Mouse (Mus musculus) ES-CJ7 (cell line): ENCODE data around the gene Cd63.

Experiments
- DNase-seq: peaks from one replicate; pipeline ENCODE4 v3.0.0; 2011; ENCODE audit warnings: low read depth, low spot score

Cd63 gene

DNA sequence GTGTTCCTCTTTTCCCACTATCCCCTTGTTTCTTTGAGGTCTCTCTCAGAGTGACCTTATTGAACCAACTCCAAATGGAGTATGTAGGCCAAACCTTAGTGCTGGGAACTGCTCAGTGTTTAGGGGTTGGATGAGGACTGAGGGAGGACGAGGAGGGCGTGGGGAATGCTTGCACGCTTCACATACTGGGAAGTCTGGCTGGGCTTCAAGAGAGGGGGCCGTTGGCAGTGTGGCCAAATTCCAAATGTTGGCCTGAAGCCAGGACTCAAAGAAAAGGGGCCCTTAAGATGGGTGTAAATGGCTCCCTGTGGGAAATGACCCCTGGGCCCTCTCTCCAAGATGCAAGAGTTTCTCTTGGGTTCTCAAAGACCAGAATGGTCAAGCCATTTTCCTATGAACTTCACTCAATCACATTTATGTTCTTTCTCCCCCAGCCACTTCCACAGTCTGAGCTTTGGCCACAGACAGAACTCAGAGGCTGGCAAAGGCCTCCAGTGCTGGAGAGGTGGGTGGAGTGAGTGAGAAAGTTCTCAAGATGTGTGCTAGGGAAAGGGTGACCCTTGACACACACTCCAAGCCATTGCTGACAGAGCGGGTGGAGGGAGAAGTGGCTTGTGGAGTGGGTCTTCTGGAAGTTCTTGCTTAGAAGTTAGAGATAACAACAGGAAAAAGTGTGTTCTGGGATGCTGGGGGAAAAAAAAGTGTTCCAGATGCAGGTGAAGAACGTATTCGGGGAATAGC lies 29.0 kb downstream of the Cd63 start:
- DNase-seq = no peak

DNA sequence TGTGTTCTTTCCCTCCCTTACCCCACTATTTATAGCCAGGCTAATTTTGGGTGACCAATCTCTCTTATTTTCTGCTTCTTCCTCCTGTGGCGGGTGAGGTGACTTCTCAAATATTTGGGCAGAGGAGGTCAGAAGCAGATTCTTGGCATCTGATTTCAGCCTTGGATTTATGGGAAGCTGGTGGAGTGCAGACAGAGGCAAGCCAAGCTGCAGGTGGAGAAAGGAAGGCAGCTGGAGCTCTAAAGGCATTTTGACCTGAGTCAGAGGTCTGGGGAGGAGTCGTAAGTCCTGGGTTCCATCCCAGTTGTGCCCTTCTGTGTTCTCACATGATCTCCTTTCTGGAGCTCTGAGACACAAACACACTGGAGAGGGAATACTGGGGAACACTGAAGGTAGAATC lies 30.7 kb downstream of the Cd63 start:
- no peak for DNase-seq

DNA sequence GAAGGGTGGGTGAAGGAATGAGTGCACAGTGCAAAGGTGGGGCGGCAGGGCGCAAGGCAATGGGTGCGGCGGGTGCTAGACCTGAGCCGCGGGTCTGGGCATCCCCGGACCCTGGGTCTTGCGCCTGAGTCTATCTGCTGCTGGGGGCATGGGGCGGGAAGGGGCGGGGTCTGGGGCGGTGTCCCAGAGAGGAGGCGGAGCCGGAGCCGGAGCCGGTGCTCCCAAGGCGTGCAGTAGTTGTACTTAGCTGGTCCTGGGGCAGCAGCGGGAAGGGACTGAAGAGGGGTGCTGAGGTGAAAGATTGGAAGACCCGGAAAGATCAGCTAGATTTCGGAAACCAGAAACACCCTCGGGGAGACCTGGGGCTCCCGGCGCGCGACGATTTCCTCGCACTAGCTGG lies 32.8 kb downstream of the Cd63 start, which contains the start of gene Itga7:
Gene Itga7, plus strand, starts transcription at position 245 of the 400 bp plus-strand sequence.
- DNase-seq = peak; percentile 62

DNA sequence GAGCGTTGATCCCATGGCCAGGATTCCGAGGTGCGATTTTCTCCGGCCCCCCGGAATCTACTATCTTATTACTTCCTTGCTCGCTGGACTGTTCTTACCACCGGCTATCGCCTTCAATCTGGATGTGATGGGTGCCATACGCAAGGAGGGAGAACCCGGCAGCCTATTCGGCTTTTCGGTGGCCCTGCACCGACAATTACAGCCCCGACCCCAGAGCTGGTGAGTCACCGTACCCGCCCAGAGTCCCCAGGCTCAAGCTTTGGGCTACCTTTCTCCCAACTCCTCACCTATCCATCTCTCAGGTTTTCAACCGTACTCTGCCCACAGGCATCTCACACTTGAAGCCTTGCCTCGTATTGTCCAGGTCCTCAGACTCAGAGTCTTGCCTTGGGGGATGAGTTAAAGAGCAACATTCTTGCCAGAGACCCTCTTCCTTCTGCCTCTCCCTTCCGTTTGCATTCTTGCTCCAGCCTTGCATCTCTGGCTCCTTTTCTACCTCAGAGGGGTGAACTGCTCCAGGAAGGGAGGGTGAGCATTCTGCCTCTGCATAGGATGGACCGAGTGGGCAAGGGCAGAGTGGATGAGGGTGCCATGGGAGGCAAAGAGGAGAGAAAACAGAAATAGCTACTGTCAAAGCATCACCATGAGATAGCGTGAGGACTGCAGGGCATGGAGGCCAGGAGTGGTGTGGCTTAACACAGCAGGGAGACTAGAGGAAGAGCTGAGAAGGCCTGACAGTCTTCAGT lies 33.4 kb downstream of the Cd63 start:
- DNase-seq = no peak

DNA sequence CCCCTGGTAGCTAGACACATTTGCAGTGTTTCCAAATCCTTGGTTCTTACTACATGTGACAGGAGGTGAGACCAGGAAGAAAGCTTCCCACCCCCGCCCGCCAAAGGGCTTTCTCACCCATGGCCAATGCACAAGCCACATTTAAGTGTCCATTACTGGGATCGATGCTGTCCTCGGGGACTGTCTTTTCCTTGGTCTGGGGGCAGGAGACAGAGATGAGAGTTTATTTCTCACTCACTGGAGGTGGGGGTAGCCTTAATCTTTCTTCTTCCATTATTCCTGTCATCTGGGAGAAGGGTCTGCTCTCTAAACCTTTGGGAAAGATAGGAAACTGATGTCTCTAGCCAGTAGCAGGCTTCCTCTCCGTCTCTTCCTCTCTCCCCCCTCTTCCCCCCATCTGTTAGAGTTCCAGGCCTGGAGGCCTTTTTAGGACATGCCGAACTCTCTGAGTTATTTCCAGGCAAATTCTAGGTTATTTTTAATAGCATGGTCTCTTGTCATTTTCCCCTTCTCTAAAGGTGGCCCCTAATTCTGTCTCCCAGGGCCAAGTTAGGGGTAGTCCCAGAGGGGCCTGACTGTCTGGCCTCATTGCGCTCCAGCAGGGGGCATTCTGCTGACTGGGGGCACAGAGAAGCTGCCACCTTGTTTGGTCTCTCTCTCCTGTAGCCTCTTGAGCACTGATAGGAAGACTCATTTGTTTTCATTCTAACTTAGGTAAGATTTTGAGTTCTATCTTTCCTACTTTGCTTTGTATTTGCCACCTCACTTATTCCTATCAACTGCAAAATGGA lies 34.4 kb downstream of the Cd63 start:
- no peak for DNase-seq

DNA sequence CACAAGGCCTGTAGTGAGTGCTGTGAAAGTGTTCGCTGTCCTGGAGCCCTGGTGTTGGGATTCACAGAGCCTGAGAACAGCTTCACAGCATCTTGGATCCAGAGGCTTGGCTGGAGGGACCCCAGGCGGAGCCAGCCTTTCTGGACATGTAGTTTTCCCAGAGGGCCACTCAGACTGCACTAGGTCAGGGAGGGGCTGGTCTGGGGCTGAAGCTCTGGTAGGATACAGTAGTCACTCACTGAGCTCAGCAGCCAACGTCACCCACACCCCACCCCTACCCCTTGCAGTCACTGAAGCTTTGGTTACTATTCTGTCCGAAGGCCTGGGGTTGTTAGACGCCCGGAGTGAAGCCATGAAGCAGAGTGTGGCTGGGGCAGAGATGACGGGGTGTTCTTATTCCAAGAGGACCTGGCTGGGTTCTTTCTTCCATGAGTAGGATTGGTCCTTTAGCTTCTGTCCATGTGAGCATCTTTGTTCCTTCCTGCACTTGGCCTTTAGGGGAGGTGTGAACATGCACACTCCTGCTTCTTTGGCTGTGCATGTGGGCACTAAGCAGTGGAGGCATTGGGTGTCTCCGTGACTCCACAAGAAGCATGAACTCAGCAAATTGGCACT lies 35.1 kb downstream of the Cd63 start:
- no peak for DNase-seq

DNA sequence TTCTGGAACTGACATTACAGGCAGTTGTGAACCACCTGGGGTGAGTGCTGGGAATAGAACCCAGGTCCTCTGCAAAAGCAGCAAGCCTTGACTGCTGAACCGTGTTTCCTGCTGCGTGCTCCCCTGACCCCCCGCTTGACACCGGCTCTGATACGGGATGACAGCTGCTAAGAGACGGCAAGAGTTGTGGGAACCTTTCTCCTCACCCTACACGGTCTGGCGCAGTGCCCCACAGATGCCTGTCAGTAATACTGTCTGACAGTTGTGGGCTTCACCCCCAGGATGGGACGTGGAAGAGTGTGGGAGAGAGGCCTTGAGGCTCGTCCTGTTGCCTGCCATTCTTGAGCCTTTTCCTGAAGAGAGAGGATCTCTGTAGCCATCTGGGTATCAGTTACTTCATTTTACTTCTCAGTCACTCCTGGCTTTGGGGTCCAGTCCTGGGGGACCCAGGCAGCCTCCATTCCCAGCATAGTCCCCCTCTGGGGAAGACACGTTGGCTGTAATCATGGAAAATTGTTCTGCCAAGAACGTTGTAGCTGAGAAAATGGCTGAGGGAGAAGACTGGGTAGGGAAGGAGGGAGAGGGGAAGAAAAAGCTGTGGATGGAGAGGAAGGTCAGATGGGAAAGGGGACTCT lies 37.1 kb downstream of the Cd63 start:
- DNase-seq = no peak

DNA sequence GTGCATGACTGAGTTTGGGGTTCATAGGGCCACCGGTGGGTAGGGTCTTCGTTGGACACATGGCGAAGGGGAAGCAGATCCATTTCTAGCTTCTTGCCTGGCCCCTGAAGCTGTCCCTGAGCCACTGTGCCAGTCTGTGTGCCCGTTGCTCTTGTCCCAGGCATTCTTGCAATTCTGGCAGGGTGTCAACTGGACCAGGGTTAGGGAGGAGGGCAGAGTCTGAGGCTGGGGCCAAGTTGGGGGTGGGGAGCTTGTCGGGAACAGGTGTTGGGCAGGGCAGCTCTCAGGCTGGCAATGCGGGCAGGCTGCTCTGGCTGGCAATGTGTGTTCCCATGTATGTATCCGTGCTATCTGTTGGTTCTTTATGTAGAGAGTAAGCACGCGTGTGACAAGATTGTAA lies 37.7 kb downstream of the Cd63 start:
- DNase-seq = no peak

DNA sequence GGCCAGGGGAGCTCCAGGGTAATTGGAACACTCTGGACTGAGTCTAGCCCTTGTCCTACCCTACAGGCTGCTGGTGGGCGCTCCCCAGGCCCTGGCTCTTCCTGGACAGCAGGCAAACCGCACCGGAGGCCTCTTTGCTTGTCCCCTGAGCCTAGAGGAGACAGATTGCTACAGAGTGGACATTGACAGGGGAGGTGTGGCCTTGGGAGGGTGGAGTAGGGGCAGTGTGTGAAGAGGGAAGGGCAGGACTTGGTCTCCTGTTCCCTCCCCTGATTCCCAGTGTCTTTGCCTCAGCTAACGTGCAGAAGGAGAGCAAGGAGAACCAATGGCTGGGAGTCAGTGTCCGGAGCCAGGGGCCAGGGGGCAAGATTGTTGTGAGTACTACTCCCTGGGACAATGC lies 38.2 kb downstream of the Cd63 start:
- no peak for DNase-seq

DNA sequence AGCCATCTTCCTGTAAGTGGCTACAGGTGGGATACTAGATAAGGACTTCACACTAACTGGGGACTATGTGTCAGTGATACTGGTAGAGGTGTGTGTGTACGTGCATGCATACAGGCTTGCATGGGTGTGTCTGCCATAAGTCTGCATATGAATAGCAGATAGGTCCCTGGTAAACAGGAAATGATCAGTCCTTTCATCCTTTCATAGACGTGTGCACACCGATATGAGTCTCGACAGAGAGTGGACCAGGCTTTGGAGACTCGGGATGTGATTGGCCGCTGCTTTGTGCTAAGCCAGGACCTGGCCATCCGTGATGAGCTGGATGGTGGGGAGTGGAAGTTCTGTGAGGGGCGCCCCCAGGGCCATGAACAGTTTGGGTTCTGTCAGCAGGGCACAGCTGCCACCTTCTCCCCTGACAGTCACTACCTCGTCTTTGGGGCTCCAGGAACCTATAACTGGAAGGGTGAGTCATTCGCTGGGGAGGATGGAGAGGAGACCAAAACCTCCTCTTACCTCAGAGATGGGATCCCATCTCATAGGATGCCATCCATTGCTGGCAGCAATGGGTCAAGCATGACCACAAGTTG lies 39.8 kb downstream of the Cd63 start:
- DNase-seq = no peak

DNA sequence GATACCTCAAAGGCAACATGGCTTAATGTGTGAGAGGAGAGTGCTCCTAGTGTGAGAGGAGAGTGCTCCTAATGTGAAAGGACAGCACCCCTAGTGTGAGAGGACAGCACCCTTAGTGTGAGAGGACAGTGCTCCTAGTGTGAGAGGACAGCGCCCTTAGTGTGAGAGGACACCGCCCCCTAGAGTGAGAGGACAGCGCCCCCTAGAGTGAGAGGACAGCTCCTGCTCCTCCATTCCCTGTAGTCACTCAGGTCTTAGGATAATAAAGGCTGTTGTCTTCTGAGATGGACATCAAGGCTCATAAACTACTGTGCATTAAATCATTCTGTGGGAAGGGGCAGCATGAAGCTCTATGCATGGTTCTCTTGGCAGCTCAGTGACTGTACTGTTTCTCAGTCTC lies 44.9 kb downstream of the Cd63 start:
- DNase-seq = peak; percentile 23

DNA sequence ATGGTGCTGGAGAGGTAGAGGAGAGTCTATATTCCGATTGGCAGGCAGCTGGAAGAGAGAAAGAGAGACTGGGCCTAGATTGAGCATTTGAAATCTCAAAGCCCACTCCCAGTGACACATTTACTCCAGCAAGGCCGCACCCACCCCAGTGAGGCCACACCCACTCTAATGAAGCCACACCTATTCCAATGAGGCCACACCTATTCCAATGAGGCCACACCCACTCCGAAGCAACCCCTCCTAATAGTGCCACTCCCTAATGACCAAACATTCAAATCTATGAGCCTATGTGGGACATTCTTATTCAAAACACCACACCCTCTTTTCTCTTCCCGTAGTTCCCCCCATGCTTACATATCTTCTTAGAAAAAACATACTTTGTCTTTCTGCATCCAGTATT lies 46.7 kb downstream of the Cd63 start:
- DNase-seq = peak; percentile 71

DNA sequence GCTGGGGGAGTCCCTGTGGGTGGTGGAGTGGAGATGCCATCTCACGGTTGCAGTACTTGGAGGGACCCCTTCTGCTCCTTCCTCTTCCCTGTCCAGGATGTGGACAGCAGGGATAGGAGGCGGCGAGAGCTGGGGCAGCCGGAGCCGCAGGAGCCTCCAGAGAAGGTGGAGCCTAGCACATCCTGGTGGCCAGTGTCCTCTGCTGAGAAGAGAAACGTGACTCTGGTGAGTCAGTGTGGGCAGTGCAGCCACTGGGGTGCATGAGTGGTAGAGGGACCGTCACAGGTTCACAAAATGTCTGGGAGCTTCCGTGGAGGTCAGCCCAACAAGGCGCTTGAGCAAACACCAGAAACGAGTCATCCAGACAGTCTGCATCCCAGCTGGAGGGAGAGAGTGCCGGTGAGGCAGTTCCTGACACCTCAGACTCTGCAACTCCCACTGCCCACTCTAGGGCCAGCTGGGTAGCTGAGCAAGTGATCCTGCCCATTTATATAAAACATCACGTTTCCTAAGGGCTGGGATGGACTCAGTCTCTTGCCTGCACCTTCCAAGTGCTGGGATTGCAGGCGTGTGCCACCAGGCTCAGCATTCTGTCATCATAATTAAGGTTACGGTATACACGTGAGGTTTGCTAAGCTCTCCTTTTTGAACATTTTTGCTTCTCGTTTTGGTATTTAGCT lies 49.6 kb downstream of the Cd63 start:
- no peak for DNase-seq

DNA sequence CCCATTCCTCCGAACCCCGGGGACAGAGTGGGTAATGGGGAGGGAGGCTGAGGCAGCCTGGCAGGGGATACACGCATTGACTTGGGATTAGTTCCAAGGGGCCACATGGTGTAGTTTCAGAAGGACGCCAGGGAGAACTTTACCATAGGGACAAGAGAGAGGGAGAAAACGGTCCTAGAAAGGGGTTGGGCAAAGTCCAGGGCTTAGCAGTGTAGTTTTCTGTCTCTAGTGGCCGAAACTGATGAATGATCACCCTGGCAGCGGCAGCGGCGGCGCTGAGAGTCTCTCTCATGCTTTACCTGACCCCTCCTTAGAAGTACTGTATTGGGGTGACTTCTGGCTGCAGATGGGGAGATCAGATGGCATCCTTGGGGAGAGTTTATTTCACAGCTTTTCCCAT lies 57.6 kb downstream of the Cd63 start:
- no peak for DNase-seq

DNA sequence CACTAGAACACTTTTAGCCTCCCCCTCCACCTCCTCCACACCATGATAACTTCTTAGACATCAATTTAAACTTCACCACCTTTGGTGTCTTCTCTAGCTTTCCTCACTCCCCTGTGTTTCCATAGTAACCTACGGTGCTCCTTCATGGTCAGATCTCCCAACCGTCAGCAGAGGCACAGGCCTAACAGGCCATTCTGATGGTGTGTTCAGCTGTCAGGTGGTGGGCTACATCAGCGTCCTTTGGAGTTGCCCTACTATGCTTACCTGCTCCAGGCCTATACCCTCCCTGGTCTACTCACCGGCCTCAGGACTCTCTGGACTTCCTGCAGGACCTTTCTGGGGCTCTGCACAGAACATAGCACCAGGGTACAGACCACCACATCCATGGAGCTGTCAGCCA lies 59.4 kb downstream of the Cd63 start:
- no peak for DNase-seq

DNA sequence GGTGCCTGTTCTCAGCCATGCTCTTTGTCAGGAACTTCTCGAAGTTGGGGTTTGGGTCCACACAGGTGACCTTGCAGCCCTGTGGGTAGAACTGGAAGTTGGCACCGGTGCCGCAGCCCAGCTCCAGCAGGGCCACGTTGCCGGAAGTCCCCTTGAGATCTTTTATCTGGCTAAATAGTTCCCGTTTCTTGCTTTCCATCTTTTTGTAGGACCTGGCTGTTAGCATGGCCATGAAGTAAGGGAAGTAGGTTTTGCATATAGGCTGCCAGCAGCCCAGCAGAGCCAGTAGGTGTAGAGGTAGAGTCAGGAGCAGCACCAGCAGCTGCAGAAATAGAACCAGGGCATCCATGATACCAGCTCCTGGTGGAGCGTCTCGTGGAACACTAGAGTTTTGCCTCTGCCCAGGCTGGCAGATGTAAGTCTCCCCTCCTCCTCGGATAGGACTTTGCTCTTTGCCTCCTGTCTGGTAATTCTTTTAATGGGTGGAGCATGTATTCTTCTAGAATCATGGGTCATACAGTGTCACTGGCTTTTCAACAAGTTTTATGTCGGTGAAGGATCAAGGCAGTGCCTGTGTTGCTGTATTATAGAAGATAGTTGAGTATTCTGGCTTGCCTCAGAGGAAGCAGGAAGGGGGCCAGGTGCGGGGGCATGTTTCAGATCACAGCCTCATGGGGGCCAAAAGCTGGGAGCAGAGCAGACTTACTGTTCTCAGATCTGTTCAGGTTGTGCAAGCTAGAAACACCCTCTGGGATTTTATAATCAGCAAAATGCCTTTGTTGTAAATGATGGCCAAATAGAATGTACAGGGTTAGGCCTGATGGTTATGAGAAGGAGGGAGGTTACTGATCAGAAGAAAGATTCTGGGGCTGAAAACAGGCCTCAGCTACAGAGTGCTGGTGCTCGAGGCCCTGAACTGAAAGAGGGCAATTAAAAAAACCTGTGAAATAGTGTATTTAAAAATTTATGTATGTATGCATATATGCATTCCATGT lies 60.1 kb downstream of the Cd63 start, which contains the start of gene Mettl7b:
Gene Mettl7b, minus strand, starts transcription at position 399 of the 995 bp plus-strand sequence.
- no peak for DNase-seq
